Mouse (Mus musculus) intestine, embryonic 15.5 days (tissue): ENCODE data around the gene Scfd2. TPM values are rescaled to one million over a fixed set of nuclear protein-coding genes. Genes with fewer than 3 reads are reported as not detected.

ENCODE experiments used
- ATAC-seq: fragments of 200-750 bp; cut with Nextera tagmentation; 2 replicates; pipeline ENCODE4 v1.8.0; 2017; ENCODE audit warnings: moderate TSS enrichment, moderate library complexity
- H3K27ac ChIP-seq: fragments of 300-500 bp; sonication (generic); 2 replicates; pipeline ENCODE4 v1.5.1; 2015; ENCODE audit warnings: mild to moderate bottlenecking, inconsistent platforms
- H3K27me3 ChIP-seq: fragments of 300-500 bp; sonication (generic); replicated peaks from 2 replicates; pipeline ENCODE4 v1.6.1; 2015; ENCODE audit warnings: inconsistent platforms
- H3K36me3 ChIP-seq: fragments of 300-500 bp; sonication (generic); 2 replicates; pipeline ENCODE4 v1.6.1; 2015; ENCODE audit warnings: inconsistent platforms
- H3K4me1 ChIP-seq: fragments of 300-500 bp; sonication (generic); replicated peaks from 2 replicates; pipeline ENCODE4 v1.6.1; 2015; ENCODE audit warnings: inconsistent platforms
- H3K4me2 ChIP-seq: fragments of 300-500 bp; sonication (generic); replicated peaks from 2 replicates; pipeline ENCODE4 v1.6.1; 2015; ENCODE audit warnings: mild to moderate bottlenecking, inconsistent platforms
- H3K4me3 ChIP-seq: fragments of 300-500 bp; sonication (generic); replicated peaks from 2 replicates; pipeline ENCODE4 v1.5.1; 2015; ENCODE audit warnings: inconsistent platforms
- H3K9ac ChIP-seq: fragments of 300-500 bp; sonication (generic); 2 replicates; pipeline ENCODE4 v1.6.1; 2015; ENCODE audit warnings: inconsistent platforms
- H3K9me3 ChIP-seq: fragments of 300-500 bp; sonication (generic); 2 replicates; pipeline ENCODE4 v1.6.1; 2016; ENCODE audit warnings: inconsistent platforms
- WGBS: fragments of 180-500 bp; shearing (Covaris S2); methylation state at CpG from one replicate; pipeline ENCODE4 v1.1.7; 2015; 5-methylcytosine and 5-hydroxymethylcytosine counted together
- polyA plus RNA-seq: library from polyadenylated mRNA; unstranded; fragments of >200 nt; fragmentation: Nextera tagmentation; extraction: Ambion mirVana; gene quantifications from 2 replicates; pipeline ENCODE4 v1.2.1, GENCODE M21; 2015

Scfd2 gene
- polyA plus RNA-seq, 1 experiment from 2014 or later = 17.2 TPM

DNA sequence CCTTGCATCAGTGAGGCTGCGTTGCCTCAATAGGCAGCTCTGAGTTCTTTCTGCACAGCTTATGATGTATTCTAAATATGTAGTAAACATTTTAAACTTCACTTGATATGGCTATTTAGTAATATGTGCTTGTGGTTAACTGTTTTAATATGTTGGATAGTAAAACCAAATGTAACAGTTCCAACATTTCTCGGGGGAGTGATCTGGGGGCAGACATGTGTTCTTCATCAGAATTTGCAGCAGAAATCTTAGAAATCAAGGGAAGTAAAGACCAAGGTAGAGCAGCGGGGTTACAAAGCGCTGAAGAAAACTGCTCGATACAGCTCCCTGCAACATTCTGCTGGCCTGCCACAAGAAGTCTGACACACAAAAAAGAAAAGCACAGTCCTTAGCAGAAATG is 140.2 kb downstream of the Scfd2 start:
- no peak overlapping the region for H3K4me3 ChIP-seq
- H3K9ac ChIP-seq = no peak overlapping the region
- no peak overlapping the region for H3K4me2 ChIP-seq
- H3K4me1 ChIP-seq = peaks cover 12% of the 10 kb centered on the region
- no peaks in the 10 kb centered on the region for H3K36me3 ChIP-seq
- H3K27me3 ChIP-seq = no peaks in the 10 kb centered on the region
- ATAC-seq = no peak
- H3K27ac ChIP-seq = no peak overlapping the region
- 73% methylated on average over 5 of the region's 5 CpGs for WGBS
- no peaks in the 10 kb centered on the region for H3K9me3 ChIP-seq

DNA sequence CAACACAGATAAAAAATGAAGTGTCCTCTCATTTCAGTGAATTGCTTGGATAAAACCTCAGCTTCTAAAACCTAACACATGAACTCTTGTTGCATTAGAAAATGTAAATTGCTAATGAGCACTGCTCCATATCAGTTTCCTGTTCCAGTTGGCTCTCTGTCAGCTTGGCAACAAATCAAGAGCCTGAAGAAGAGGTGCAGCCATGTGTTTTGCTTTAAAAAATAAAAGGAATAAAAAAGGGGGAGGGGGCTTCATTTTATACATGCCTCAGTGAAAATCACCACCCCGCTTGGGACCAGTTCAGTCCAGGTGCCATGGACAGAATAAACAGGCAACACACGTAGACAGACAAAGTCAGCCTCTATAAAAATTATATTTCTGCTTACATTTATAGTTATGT is 142.7 kb downstream of the Scfd2 start:
- Histone ChIP-seq H3K9ac (no peak overlapping the region), H3K4me3 (no peak overlapping the region), H3K4me1 (peaks cover 12% of the 10 kb centered on the region), H3K9me3 (no peaks in the 10 kb centered on the region), H3K27ac (no peak overlapping the region), H3K36me3 (no peaks in the 10 kb centered on the region), H3K27me3 (no peaks in the 10 kb centered on the region), H3K4me2 (no peak overlapping the region)
- WGBS = 55% methylated on average over 2 of the region's 2 CpGs
- ATAC-seq = no peak

DNA sequence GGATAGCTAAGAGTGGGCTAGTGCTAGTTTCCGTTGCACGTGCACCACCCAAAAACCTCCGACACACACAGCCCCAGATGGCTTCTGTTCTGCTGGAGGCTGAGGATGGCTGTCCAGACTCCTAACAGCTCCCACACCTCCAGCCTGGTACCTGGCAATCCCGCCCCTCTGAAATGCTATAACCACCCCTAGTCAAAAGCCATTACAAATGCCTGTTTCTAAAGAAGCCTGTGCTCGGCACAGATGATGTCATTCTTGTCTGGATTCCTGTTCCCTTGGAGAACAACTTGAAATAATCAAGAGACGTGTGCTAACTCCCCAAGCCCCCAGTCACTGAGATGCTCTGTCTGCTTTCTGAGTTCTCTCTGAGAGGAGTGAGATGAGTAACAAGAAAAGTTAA is 143.5 kb downstream of the Scfd2 start:
- no peak; the same call in 1 of the 2 replicates for ATAC-seq
- Histone ChIP-seq H3K4me1 (peaks cover 12% of the 10 kb centered on the region), H3K4me2 (peak overlapping the region; percentile 22)

DNA sequence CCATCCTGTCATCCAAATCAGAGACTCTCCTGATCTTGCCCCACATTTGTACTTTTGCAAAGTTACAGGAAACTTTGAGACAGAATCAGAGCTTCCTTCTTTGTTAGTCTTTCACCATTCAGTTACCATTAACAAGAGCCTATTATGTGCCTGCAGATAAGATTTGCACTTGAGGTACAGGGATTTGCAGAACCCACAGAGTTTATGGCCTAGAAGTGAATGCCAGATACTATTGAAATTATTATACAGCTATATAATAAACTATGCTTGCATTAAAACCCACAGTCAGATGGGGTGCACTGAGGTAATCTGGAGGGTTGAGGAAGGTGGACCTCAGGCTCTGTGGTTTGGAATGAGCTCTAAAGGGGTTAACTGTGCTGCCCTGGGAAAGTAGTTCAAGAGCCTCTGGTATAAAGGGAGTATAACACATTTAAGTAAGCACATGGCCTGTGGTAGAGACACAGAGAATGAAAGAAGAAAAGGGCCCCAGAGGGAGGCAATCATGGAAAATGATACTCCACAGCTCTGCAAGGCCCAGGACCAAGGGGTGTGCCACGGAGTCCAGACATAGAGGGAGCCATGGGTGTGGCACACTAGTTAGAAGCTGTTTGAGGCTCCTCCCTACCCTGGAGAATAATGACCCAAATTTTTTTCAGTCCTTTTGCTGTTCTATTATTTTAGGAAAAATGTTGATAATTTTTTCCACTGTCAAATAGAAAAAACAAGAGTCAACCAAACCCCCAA is 144.2 kb downstream of the Scfd2 start:
- Histone ChIP-seq H3K27me3 (no peaks in the 10 kb centered on the region), H3K4me2 (no peak overlapping the region), H3K9ac (no peak overlapping the region), H3K27ac (no peak overlapping the region), H3K4me3 (no peak overlapping the region), H3K36me3 (no peaks in the 10 kb centered on the region), H3K9me3 (no peaks in the 10 kb centered on the region), H3K4me1 (peaks cover 12% of the 10 kb centered on the region)
- peak; percentile 88 for ATAC-seq
- 27% methylated on average over 1 of the region's 1 CpGs for WGBS

More for the DNA sequence above, 143.5 kb downstream of the Scfd2 start:
- no peaks in the 10 kb centered on the region for H3K27me3 ChIP-seq
- no peak overlapping the region for H3K9ac ChIP-seq
- H3K9me3 ChIP-seq = no peaks in the 10 kb centered on the region
- WGBS = 52% methylated on average over 6 of the region's 6 CpGs
- no peak overlapping the region for H3K4me3 ChIP-seq
- H3K36me3 ChIP-seq = no peaks in the 10 kb centered on the region
- 0 out of 2 replicates have a peak overlapping the region, but pooled peaks have one; percentile 36 for H3K27ac ChIP-seq

DNA sequence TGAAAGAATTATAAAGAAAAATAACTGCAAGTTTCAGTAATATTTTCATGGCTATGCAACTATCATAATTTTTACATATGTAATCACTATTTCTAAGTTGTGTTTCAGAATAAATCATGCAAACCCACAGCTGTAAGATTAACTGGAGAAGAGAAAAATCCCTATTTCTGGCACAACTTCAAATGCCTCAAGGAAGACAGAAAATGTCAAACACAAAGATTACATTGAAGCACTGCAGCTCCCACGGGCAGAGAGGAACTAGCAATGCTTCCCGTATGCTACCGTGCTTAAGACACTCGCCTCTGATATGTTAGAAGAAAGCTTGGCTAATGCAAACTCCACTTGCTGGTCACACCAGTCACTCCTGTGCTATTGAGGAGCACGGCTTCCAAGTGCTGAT is 151.5 kb downstream of the Scfd2 start:
- ATAC-seq = no peak
- no peaks in the 10 kb centered on the region for H3K27me3 ChIP-seq
- H3K4me3 ChIP-seq = no peak overlapping the region
- H3K9ac ChIP-seq = no peak overlapping the region
- no peak overlapping the region for H3K4me2 ChIP-seq
- no peaks in the 10 kb centered on the region for H3K4me1 ChIP-seq
- H3K27ac ChIP-seq = no peak overlapping the region
- H3K36me3 ChIP-seq = no peaks in the 10 kb centered on the region
- H3K9me3 ChIP-seq = no peaks in the 10 kb centered on the region
- 49% methylated on average over 5 of the region's 5 CpGs for WGBS

DNA sequence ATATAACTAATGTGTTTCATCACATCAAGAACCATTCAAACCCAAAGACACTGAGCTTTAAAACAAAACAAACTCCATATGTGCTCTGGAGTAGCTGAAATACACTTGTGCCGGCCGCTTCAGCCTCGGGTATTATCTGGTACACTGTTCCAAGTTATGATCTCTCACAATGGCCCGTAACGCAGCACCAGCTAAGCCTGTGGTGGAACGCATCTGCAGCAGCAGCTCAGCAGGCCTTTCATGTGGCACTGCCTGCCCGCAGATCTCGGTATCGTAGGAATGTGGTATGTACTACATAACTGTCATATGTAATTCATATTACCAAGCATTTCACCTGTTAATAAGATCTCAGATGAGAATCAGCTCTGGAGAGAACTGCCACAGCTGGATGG is 164.9 kb downstream of the Scfd2 start:
- no peak overlapping the region for H3K9ac ChIP-seq
- H3K4me1 ChIP-seq = peaks cover 8% of the 10 kb centered on the region
- no peak overlapping the region for H3K4me2 ChIP-seq
- H3K36me3 ChIP-seq = no peaks in the 10 kb centered on the region
- WGBS = 62% methylated on average over 9 of the region's 9 CpGs
- H3K27me3 ChIP-seq = no peaks in the 10 kb centered on the region
- no peak overlapping the region for H3K4me3 ChIP-seq
- H3K9me3 ChIP-seq = no peaks in the 10 kb centered on the region
- no peak overlapping the region for H3K27ac ChIP-seq
- ATAC-seq = no peak

DNA sequence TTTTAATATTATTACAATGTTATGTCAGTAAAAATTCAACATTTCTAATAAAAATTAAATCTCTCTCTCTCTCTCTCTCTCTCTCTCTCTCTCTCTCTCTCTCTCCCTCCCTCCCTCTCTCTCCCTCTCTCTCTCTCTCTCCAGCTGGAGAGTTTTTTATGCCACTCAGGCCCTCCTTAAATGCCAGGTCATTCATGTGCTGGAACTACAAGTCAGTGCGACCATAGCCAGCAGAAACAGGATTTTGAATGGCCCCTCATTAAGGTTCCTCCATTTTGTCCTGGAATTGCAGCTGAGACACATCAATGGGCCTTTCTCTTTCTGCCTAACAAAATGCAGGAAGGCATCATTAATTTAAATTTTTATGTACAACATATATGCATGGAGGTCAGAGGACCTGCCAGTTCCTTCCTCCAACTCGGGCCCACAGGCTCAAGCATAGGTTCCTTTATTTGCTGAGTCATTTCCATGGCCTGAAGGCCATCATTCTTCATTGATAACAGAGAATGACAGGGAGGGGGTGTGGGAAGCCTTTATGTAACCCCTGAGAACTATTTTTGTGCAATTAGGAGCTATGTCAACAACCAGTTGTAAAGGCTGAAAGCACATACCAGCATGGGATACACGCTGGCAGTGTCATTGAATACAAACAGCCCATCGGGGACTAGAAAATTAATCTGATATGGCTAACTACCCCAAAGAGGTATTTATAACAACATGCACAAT is 165.4 kb downstream of the Scfd2 start:
- Histone ChIP-seq H3K27ac (no peak overlapping the region), H3K4me2 (no peak overlapping the region), H3K4me1 (peaks cover 8% of the 10 kb centered on the region), H3K9me3 (no peaks in the 10 kb centered on the region), H3K4me3 (no peak overlapping the region), H3K27me3 (no peaks in the 10 kb centered on the region), H3K9ac (no peak overlapping the region), H3K36me3 (no peaks in the 10 kb centered on the region)
- 48% methylated on average over 4 of the region's 4 CpGs for WGBS
- ATAC-seq = peak; percentile 34; the same call in 1 of the 2 replicates

DNA sequence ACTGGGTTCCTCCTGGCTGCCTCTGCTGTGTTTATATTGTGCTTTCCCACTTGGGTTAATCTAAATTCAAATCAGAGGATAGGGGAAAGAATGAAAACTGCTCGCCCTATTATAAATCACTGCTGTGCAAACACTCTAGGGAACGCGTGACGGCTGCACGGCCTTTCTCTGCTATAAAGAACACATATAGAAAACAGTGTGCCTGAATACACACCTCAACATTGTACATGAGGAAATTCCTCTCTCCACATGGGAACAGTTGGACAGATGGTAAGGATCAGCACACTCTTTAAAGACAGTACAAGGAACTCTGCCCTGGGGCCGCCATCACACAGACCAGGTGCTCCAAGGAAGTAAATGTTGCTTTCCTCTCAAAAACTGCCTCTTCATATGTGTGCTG is 166.2 kb downstream of the Scfd2 start:
- Histone ChIP-seq H3K36me3 (no peaks in the 10 kb centered on the region), H3K9ac (no peak overlapping the region), H3K27me3 (no peaks in the 10 kb centered on the region), H3K9me3 (no peaks in the 10 kb centered on the region), H3K4me2 (no peak overlapping the region), H3K27ac (no peak overlapping the region), H3K4me1 (peaks cover 8% of the 10 kb centered on the region), H3K4me3 (no peak overlapping the region)
- WGBS = 28% methylated on average over 6 of the region's 6 CpGs
- peak; percentile 69 for ATAC-seq

DNA sequence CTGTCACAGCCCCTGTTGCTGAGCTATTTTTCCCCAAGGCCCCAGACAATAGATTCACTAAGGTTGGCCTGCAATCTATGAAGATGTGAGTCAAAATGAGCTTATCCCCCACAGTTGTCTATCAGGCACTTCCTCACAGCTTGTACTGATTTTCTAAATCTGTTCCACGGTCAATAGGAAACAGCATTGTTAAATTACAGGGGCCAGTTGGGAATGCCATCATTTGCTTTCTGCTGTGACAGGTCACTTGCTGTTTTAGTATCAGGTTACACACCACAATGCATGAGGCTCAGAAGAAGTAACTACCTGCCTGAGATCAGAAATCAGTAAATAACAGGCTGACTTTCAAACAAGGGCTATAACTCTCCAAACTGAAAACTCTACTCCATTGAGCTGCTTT is 168.3 kb downstream of the Scfd2 start:
- Histone ChIP-seq H3K27me3 (no peaks in the 10 kb centered on the region), H3K9me3 (no peaks in the 10 kb centered on the region), H3K9ac (no peak overlapping the region), H3K36me3 (no peaks in the 10 kb centered on the region), H3K4me1 (peaks cover 8% of the 10 kb centered on the region), H3K4me2 (no peak overlapping the region), H3K4me3 (no peak overlapping the region), H3K27ac (no peak overlapping the region)
- 49% methylated on average over 1 of the region's 1 CpGs for WGBS
- no peak for ATAC-seq

DNA sequence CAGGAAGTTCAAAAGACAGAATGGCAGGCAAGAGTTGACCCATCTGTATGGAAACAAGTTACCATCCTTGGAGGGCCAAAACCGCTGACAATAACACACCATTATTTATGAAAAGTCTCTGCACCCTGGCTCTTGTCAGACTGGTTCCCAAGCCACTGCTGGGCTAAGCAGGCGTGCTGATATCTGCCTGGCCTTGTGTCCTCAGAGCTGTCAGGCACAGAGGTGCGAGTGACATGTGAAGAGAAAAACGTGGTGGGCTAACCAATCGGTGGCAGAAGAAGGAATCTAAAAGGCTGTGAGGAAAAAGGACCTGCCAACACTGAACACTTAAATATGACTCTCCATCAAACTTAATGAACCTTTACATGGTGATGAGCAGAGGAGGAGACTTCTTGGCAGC is 170.0 kb downstream of the Scfd2 start:
- Histone ChIP-seq H3K36me3 (no peaks in the 10 kb centered on the region), H3K9me3 (no peaks in the 10 kb centered on the region), H3K4me3 (no peak overlapping the region), H3K27ac (no peak overlapping the region), H3K4me1 (peaks cover 8% of the 10 kb centered on the region), H3K9ac (no peak overlapping the region), H3K4me2 (no peak overlapping the region), H3K27me3 (no peaks in the 10 kb centered on the region)
- no peak for ATAC-seq
- 37% methylated on average over 5 of the region's 5 CpGs for WGBS

DNA sequence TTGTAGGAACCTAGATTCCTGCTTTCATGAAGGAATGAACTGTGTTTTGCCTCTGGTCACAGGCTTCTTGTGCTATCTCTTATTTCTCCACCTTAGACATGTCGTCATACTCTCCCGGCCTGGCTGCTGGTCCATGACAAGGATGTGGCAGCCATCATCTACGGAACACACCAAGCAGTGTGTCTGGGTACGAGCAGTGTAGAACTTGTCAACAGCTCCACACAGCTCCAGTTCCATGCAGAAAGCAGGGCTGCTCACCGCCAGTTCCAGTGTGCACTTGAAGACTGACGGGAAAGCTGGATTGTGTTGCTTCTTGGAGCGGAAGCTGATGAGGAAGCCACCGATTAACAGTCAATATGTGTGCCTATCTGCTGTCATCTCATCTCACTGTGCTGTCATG is 173.5 kb downstream of the Scfd2 start:
- H3K4me1 ChIP-seq = no peaks in the 10 kb centered on the region
- no peaks in the 10 kb centered on the region for H3K36me3 ChIP-seq
- H3K27me3 ChIP-seq = no peaks in the 10 kb centered on the region
- no peak overlapping the region for H3K4me3 ChIP-seq
- ATAC-seq = no peak
- no peak overlapping the region for H3K27ac ChIP-seq
- H3K4me2 ChIP-seq = no peak overlapping the region
- no peak overlapping the region for H3K9ac ChIP-seq
- WGBS = 92% methylated on average over 8 of the region's 8 CpGs
- no peaks in the 10 kb centered on the region for H3K9me3 ChIP-seq

DNA sequence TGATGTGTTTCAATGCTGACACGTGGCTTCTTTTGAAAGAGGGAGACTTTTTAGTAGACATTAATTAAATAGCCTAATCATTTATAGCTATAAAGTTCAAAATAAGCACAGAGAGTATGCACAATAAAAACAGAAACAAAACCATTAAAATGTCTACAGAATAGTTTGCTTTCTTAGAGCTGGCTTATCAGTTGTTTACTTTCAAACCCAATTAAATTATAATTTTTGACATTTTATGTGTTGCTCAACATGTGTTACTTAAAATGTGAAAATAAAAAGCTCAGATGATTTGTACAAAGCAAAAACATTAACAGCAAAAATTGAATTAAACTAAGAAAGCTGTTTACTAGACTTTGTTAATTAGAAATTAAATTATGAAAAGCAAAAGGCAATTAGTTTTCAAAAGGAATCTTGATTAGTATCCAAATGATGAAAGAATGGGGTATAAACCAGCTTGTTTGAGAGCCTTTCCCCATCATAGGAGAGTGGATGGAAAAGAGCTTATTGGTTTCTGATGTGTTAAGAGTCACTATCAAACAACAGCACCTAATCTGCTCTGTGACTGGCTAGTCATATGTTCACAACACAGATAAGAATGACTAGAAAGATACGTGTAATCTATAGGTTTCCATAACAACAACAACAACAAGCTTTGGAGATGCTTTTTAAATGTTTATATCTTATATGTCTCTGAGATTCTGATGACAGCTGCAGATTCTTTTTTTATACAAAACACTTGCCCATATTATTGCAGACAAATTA is 176.0 kb downstream of the Scfd2 start:
- ATAC-seq = no peak
- H3K27me3 ChIP-seq = no peaks in the 10 kb centered on the region
- WGBS = 75% methylated on average over 2 of the region's 2 CpGs

More for the DNA sequence above, 176.0 kb downstream of the Scfd2 start:
- H3K4me2 ChIP-seq = no peak overlapping the region
- no peaks in the 10 kb centered on the region for H3K36me3 ChIP-seq
- no peaks in the 10 kb centered on the region for H3K9me3 ChIP-seq
- H3K9ac ChIP-seq = no peak overlapping the region
- no peaks in the 10 kb centered on the region for H3K4me1 ChIP-seq
- no peak overlapping the region for H3K4me3 ChIP-seq
- H3K27ac ChIP-seq = no peak overlapping the region
